Mouse (Mus musculus) Patski (cell line): ENCODE measurements at regions not wholly inside any gene's neighbourhood (a gene's known extent, or its start where the extent isn't known, plus 50 kb on each side); places are given as distances from the start of the nearest gene placed in this dataset.

Experiments
- ATAC-seq: fragments of 100-300 bp; one replicate; pipeline ENCODE4 v1.8.0; 2021
- CTCF ChIA-PET: fragments of 350-600 bp; sonication (Branson Sonifier 250); formaldehyde crosslinking; loops from one replicate; lab custom pipeline; 2022; ENCODE audit warnings: inconsistent platforms; lab: Charles Lee
- POLR2A ChIA-PET: fragments of 350-600 bp; sonication (Branson Sonifier 250); formaldehyde crosslinking; loops from one replicate; lab custom pipeline; 2022; ENCODE audit warnings: antibody characterized with exemption, inconsistent platforms; lab: Charles Lee
- DNase-seq: peaks from one replicate; pipeline ENCODE4 v3.0.0-alpha.2; 2011; ENCODE audit warnings: low read depth, low spot score
- H3K27me3 ChIP-seq: fragments of 371-371 bp; one replicate; pipeline ENCODE4 v1.5.1; 2021
- CTCF ChIP-seq: fragments of 100-300 bp; IDR thresholded peaks from one replicate; pipeline ENCODE4 v1.5.1; 2021
- in situ Hi-C: fragments of 300-500 bp; cut with MboI; formaldehyde crosslinking; loops from 3 replicates; pipeline ENCODE4 v1.11.1; 2018; ENCODE audit warnings: low pct_unique_long_range_greater_than_20kb, mixed read lengths

- TF ChIP-seq CTCF, result peak; percentile 41
- POLR2A ChIA-PET, result no interaction called here
- in situ Hi-C loops, result loop anchor here (10.0 to 25.0 kb wide), 5 partner anchors 1054 to 1981 kb away; no protein-coding TSS in a partner anchor
- ATAC-seq (no peak), DNase-seq (no peak)
- peaks cover 33% of the 10 kb centered on the region for H3K27me3 ChIP-seq
- CTCF ChIA-PET, result no interaction called here
Observed at GRCm38 (mm10) chr19:13980988-13981630, 67.8 kb downstream of the Olfr1505 start.

GRCm38 (mm10) chr19:13982823-13983222 is 69.5 kb downstream of the Olfr1505 start:
- in situ Hi-C loops, result loop anchor here (10.0 to 25.0 kb wide), 5 partner anchors 1052 to 1979 kb away; no protein-coding TSS in a partner anchor
- DNase-seq (no peak), ATAC-seq (no peak)
- POLR2A ChIA-PET, result no interaction called here
- no peak for TF ChIP-seq CTCF
- CTCF ChIA-PET, result interaction anchor here (1.0 to 1.5 kb wide), 2 partner anchors 1051 to 1053 kb away, joined by 3 to 4 read pairs; no protein-coding TSS in a partner anchor
- H3K27me3 ChIP-seq, result peaks cover 32% of the 10 kb centered on the region
